8 mouse cellular contexts compared by ENCODE assay signal in the genomic region with DNA sequence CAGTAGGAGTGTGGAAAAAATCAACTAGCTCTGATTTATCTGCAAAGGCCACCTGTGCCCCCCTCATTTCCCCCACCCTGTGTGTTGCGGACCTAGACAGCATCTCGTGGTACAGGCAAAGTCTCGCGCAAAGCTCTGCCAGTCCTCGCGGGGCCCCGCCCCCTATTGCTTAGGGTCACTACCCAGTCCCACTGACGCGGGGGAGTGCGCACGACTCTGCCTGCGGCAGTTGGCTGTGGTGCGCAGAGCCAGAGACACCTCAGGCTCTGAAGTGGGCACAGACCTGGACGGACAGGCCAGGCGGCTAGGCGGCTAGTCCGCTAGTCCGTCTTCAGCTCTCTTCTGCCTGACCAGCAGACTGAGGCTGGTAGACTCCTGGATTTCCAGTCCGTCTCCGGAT. TPM values are rescaled to one million over a fixed set of nuclear protein-coding genes. Genes with fewer than 3 reads are reported as not detected.
A peak's percentile ranks its signal among the peaks of the same experiment; 100 is the strongest.
DNase-seq lines count a peak whose midpoint lies in the region; ATAC-seq lines count a peak whose summit lies in the region.

A gene (plus strand): TSS at position 228 of the 400 bp plus-strand sequence.

- H3K4me3 ChIP-seq in forebrain, embryonic 10.5 days, result peak within 1 kb of the TSS; percentile 36
- no peak within 1 kb of the TSS; the same call in 1 of the 2 replicates for H3K4me3 ChIP-seq in limb, embryonic 12.5 days (replicated peaks)

- peaks cover 41% of the 10 kb centered on the region for H3K27me3 ChIP-seq in forebrain, embryonic 10.5 days (ENCODE audit: poor library complexity, severe bottlenecking)
- H3K27me3 ChIP-seq in limb, embryonic 12.5 days, result peaks cover 22% of the 10 kb centered on the region

- no peak within 1 kb of the TSS for H3K27ac ChIP-seq in forebrain, embryonic 10.5 days
- H3K27ac ChIP-seq in limb, embryonic 12.5 days, result no peak within 1 kb of the TSS

- no peaks in the 10 kb centered on the region for H3K9me3 ChIP-seq in forebrain, embryonic 10.5 days
- H3K9me3 ChIP-seq in limb, embryonic 12.5 days, result no peaks in the 10 kb centered on the region

- peak within 1 kb of the TSS; percentile 36 for H3K4me2 ChIP-seq in limb, embryonic 12.5 days

- peak; percentile 6 for DNase-seq in left cerebral cortex, postnatal 4 days
- DNase-seq in left cerebral cortex, adult 18-20 months (ENCODE audit: low spot score in 2 of 2), result no peak
- peak; percentile 14 for DNase-seq in forebrain, embryonic 10.5 days (ENCODE audit: extremely low spot score, low spot score)
- DNase-seq in testis, postnatal 10 days (ENCODE audit: low spot score), result peak; percentile 39
- DNase-seq in cerebellum, adult 11 months, result no peak
- no peak for DNase-seq in cerebellum, postnatal 36 days
- no peak for DNase-seq in cerebellum, adult 11-12 months

- intact Hi-C loops in left cerebral cortex, postnatal 4 days (cut with DNase I), result no loop called here

- ATAC-seq in limb, embryonic 12.5 days (ENCODE audit: insufficient number of reproducible peaks, insufficient read depth, low FRiP score, low TSS enrichment, low read depth), result no peak

- H3K9ac ChIP-seq in limb, embryonic 12.5 days (replicated peaks), result no peak within 1 kb of the TSS

- WGBS in forebrain, embryonic 10.5 days, result 34% methylated on average over 20 of the region's 20 CpGs
- WGBS in limb, embryonic 12.5 days, result 18% methylated on average over 20 of the region's 20 CpGs

- 0 out of 2 replicates have a peak, but pooled peaks cover 4% of the 10 kb centered on the region for H3K4me1 ChIP-seq in forebrain, embryonic 10.5 days
- no peaks in the 10 kb centered on the region for H3K4me1 ChIP-seq in limb, embryonic 12.5 days (replicated peaks)

- H3K36me3 ChIP-seq in forebrain, embryonic 10.5 days (replicated peaks), result no peaks in the 10 kb centered on the region
- H3K36me3 ChIP-seq in limb, embryonic 12.5 days, result no peaks in the 10 kb centered on the region

RNA-seq across cellular contexts. Expression of the gene that starts here (rescaled TPM):
- total RNA-seq in left cerebral cortex, postnatal 4 days (2021), result under 1 TPM; 0.12 to 0.34 TPM
- under 1 TPM in 1 of 2 experiments, not detected in 1; 0.19 TPM for total RNA-seq in left cerebral cortex, adult 18-20 months (2021)
- 0.02 TPM in 1 of 2 replicates, not detected in the other for polyA plus RNA-seq in forebrain, embryonic 10.5 days (2016; fragmentation: Nextera tagmentation; extraction: Ambion mirVana)
- polyA plus RNA-seq in limb, embryonic 12.5 days (2016; fragmentation: Nextera tagmentation; extraction: Ambion mirVana), result not detected in 2 replicates

Comparison
In these comparisons a context has a peak if more than half of its experiments do, and no peak if none do; other contexts are left out.
1. Peak in DNase-seq in left cerebral cortex, postnatal 4 days; RNA of the gene not detected or under 1 TPM.
2. Peak in DNase-seq and H3K4me3 ChIP-seq in forebrain, embryonic 10.5 days; RNA of the gene not detected or under 1 TPM.